Mouse (Mus musculus) 416B (cell line): Measurements from ENCODE around the gene Eml4.

Experiments used
- DNase-seq: peaks from one replicate; pipeline ENCODE4 v3.0.0; 2011; ENCODE audit warnings: low read depth

The Eml4 gene

GRCm38 (mm10) chr17:83350379-83351091, at the start of gene Eml4:
TSS of gene Eml4 (plus strand) at chr17:83350931.
- DNase-seq, result peak; percentile 80

GRCm38 (mm10) chr17:83301433-83301832, 49.3 kb upstream of the Eml4 start:
- DNase-seq, result peak; percentile 42

GRCm38 (mm10) chr17:83304089-83304822, 46.5 kb upstream of the Eml4 start:
- no peak for DNase-seq

- peak; percentile 63 for DNase-seq
Observed at GRCm38 (mm10) chr17:83306964-83307640, 43.6 kb upstream of the Eml4 start.

DNA sequence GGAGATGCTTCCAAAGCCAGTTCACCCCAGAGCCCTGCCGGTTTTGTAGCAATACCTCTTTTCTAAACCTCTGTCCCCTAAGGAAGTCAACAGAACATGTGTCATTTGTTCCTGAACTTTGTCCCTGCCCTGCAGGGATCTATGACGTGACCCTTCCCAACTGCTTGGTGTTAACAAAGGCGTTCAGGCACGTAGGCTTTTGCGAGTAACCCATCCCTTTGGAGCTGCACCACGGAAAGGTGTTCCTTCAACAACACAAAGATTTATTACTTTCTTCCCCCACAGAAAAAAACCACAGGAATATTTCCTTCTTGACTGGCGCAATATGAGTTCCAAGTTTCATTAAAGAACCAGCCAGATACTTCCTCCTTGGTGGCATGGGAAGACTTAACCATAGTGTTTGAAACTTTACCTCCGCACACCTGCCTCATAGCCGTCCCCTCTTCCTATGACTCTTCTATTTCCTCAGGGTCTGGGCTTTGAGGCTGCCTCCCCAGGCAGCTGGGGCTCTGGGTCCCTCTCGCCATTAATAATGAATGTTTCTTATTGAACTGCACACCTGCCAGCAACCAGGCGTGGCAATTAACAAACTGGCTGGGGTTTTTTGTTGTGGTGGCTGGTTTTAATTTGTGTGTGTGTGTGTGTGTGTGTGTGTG, 43.0 kb upstream of the Eml4 start:
- no peak for DNase-seq

GRCm38 (mm10) chr17:83308451-83308850, 42.3 kb upstream of the Eml4 start:
- DNase-seq, result no peak

DNA sequence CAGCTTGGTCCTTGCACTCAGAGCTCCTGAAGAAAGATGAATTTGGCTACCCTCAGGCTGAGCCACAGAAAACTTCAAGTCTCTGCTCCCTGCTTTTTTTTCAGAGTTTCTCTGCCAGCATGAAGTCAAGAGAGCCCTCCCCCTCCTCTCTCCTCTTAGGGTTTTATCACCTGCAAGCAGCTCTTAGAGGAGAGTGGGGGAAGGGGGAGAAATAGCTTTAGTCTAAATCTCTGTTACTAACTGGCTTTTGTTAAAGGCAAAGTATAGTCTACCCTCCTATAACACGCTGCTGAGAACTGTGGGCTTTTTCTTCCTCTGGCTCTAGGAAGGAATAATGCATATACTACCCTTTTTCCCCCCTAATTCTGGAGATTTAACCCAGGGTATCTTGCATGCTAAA, 41.5 kb upstream of the Eml4 start:
- DNase-seq, result no peak

DNA sequence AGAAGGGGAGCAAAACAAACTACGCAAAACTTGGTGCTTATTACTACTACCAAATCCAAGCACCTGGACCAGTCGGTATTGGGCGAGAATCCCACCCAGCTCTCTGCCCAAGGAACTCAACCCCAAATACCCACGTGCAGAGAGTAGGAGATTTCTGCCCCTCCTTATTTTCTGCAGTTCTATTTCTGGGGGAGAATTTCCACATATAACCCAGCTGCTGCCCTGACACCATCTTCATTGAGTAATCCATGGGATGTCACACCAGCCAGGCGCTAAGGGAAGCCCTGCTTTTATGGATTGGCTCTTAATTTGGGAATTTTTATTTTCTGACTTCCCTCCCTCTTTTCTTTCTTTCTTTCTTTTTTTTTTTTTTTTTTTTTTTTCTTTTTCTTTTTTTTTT, 38.9 kb upstream of the Eml4 start:
- peak; percentile 20 for DNase-seq

DNA sequence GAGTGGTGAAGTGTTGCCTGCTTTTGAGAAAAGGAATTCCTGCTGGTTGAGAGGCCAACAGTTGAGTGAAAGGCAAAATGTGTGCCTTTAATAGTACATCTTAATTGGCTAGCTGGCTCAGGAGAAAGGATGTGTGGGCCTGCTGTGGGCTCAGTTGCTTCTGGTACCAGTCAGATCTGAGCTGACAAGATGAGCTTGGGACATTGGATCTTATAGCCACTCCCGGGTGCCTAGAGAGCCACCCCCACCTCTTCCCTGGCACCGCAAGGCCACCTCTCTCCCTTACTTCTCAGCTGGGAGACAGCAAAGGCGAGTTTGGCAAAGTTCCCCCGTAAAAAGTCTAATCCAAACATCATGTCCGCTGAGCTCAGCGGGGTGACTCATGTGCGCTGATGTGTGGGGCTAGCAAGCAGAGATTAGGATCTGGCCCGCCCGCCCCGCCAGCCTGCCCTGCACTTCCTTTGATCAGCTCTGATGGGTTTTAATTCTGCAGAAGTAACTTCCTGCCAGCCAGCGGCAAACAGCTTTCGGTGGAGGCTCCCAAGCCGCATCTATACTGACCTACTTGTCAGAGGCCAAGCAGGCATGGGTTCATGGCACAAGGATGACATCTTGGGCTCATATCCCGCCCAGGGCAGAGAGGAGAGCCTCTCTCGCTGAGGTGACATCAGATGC, 38.4 kb upstream of the Eml4 start:
- DNase-seq, result peak; percentile 96

GRCm38 (mm10) chr17:83313046-83313689, 37.6 kb upstream of the Eml4 start:
- peak; percentile 32 for DNase-seq

- DNase-seq, result peak; percentile 79
Observed at GRCm38 (mm10) chr17:83315476-83315875, 35.3 kb upstream of the Eml4 start.

DNA sequence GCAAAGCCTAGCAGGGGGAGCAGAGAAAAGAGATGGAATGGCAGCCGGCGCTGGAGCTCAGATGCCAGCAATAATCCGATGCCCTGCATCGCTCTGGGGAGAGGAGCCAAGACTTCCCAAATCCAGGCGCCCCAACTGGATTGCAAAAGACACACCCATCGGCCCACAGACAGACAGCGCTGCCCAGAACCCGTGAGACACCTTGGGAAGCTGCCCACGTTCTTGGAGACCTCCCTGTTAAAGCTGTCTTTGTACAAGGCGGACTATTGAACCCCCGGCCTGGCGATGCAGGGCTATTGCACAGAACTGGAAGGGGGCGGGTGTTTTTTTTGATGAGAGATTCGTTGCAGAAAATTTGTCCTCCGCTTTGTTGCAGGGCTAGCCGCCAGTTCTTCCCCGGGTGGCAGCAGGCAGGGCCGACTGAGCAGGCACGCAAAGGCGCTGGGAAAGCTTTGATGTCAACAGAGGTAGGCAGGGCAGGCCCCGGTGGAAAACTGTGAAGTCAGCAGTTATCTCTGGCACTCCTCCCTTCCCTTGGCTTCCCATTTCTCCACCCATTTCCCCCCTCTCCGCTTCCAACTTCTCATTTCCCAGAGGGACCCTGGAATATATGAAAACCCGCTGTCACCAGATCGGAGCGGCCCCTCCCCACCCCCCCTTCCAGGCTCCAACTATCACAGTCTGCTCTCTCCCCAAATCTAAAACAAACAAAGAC, 28.0 kb upstream of the Eml4 start:
- no peak for DNase-seq

DNA sequence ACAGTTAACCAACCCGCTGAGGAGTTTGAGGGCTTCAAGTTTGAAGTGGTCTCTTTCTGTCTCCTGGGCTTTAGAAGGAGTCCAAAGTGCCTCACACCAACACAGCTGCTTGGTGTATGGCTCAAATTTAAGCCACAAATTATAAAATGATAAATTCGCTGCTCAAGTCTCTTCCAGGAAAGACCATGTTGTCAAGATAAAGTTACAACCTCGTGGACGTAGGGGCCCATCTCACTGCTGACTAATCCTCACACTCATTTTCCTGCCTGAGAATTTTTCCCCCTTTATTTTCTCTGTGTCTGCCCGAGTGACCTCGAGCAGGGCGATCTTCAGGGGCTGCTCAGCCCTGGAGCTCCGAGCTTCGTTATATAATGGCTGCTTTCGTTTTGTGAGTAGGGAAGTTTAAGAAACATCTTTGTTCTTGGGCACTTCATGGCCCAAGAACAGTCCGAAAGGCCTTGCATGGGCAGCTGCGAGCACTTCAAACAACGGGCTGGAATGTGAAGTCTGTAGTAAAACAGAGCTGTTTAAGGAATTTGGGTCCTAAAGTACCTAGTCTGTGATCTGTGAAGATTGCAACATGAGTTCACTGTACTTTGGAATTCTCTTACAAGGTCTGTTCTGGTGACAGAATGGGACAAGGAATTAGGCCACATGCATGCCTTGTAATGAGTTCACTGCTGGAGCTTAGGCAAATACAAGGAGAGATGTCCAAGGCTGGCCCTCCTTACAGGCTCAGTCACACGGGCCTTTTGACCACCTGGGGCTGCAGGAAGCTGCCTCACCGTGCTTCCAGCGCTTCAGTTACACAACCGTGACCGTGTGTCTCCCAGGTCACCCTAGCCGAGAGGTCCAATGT, 27.1 kb upstream of the Eml4 start:
- peak; percentile 85 for DNase-seq

DNA sequence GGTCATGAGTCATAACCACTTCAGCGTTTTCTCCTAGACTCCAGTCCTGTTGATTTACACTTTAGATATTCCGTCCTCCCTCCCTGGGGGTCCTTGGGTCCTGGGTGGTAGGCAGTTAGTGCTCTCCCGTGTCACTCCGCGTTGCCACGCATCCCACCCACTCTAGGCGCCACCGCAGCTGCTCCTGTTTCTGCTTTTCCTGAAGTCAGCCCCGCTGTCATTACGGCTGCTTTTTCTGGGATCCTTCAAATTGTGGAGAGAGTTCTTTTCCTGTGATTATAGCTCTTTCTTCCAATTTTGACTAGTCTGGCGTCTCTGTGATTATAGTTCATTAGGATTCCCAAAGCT, 26.5 kb upstream of the Eml4 start:
- DNase-seq, result no peak

DNA sequence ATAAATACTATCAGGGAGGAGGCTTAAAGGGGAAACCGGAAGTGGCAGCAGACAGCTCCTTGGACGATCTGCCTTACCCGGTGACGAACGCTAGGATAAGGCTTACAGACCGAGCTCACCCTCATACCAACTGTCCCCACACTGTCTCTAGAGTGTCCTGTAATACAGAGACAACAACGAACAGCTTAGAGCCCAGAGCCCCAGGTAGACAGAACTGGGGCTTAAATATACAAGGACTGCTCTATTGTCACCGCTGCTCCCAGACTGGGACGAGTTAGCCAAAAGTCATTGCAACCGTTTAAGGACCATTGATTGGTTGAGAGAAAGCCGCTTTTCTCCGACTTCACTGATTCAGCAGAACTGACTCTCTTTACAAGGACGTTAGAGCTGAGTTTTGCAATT, 15.5 kb upstream of the Eml4 start:
- DNase-seq, result no peak

- DNase-seq, result no peak
Observed at GRCm38 (mm10) chr17:83337051-83337898, 13.5 kb upstream of the Eml4 start.

- DNase-seq, result no peak
Observed at GRCm38 (mm10) chr17:83339368-83340085, 11.2 kb upstream of the Eml4 start.

DNA sequence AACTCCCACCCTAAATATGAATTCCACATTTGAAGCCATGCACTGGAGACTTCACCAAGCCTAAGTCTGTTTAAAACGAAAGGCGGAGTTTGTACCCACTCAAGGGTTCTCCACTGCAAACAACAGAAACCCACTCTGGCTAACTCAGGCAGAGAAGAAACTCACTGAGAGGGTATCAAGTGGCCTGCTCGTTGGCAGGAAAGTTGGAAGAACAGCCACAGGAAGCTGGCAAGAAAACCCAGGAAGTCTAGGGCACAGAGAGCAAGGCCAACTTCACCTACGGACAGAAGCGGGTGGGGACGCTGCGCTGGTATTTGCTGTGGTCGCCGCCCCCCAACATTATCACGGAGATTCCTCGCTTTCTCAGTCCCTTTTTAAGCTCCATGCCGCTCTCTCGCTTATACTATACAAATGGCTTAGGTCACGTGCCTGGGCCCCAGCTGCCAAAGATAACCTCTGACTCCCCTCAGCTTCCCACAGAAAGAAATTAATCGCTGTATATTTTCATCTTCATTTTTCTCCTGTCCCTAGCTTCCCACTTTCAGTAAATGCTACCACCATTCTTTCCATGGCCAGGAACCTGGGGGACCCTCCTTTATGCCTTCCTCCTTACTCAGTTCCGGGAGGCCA, 9.7 kb upstream of the Eml4 start:
- no peak for DNase-seq
